Mouse (Mus musculus) stomach, embryonic 14.5 days (tissue): Measurements from ENCODE around the gene Mfsd2b. TPM values are rescaled to one million over a fixed set of nuclear protein-coding genes. Genes with fewer than 3 reads are reported as not detected.
A peak's percentile ranks its signal among the peaks of the same experiment; 100 is the strongest.

Experiments
- ATAC-seq: fragments of 200-750 bp; cut with Nextera tagmentation; 2 replicates; pipeline ENCODE4 v1.8.0; 2017; ENCODE audit warnings: low read depth, moderate TSS enrichment; ENCODE audit not compliant: insufficient number of reproducible peaks, insufficient read depth, low FRiP score
- H3K27ac ChIP-seq: fragments of 300-500 bp; sonication (generic); 2 replicates; pipeline ENCODE4 v1.5.1; 2014; ENCODE audit warnings: mild to moderate bottlenecking, low read length, moderate library complexity, mixed read lengths
- H3K27me3 ChIP-seq: fragments of 300-500 bp; sonication (generic); 2 replicates; pipeline ENCODE4 v1.6.1; 2014; ENCODE audit warnings: low read length, control low read depth, mixed read lengths; ENCODE audit not compliant: control insufficient read depth, insufficient read depth
- H3K36me3 ChIP-seq: fragments of 300-500 bp; sonication (generic); 2 replicates; pipeline ENCODE4 v1.6.1; 2014; ENCODE audit warnings: mild to moderate bottlenecking, control low read depth, low read length, moderate library complexity, mixed read lengths; ENCODE audit not compliant: control insufficient read depth, insufficient read depth
- H3K4me1 ChIP-seq: fragments of 300-500 bp; sonication (generic); 2 replicates; pipeline ENCODE4 v1.6.1; 2014; ENCODE audit warnings: low read length, control low read depth, mixed read lengths; ENCODE audit not compliant: control insufficient read depth, insufficient read depth
- H3K4me2 ChIP-seq: fragments of 300-500 bp; sonication (generic); replicated peaks from 2 replicates; pipeline ENCODE4 v1.6.1; 2014; ENCODE audit warnings: low read depth, low read length, control low read depth
- H3K4me3 ChIP-seq: fragments of 300-500 bp; sonication (generic); 2 replicates; pipeline ENCODE4 v1.5.1; 2014; ENCODE audit warnings: low read depth, low read length, control low read depth
- H3K9ac ChIP-seq: fragments of 300-500 bp; sonication (generic); replicated peaks from 2 replicates; pipeline ENCODE4 v1.6.1; 2014; ENCODE audit warnings: low read depth, mild to moderate bottlenecking, control low read depth, low read length, moderate library complexity, mixed read lengths
- H3K9me3 ChIP-seq: fragments of 300-500 bp; sonication (generic); 2 replicates; pipeline ENCODE4 v1.6.1; 2016; ENCODE audit warnings: low read depth, low read length, control low read depth; ENCODE audit not compliant: control insufficient read depth
- WGBS: fragments of 180-500 bp; shearing (Covaris S2); extraction: QIAGEN DNeasy Blood & Tissue Kit; methylation state at CpG from one replicate; pipeline ENCODE4 v1.1.7; 2014; 5-methylcytosine and 5-hydroxymethylcytosine counted together
- polyA plus RNA-seq: library from polyadenylated mRNA; unstranded; fragments of >200 nt; fragmentation: Nextera tagmentation; extraction: Ambion mirVana; gene quantifications from 2 replicates; pipeline ENCODE4 v1.2.1, GENCODE M21; 2014

Gene Mfsd2b
- polyA plus RNA-seq, 1 experiment from 2014 or later, result 0.80 TPM

DNA sequence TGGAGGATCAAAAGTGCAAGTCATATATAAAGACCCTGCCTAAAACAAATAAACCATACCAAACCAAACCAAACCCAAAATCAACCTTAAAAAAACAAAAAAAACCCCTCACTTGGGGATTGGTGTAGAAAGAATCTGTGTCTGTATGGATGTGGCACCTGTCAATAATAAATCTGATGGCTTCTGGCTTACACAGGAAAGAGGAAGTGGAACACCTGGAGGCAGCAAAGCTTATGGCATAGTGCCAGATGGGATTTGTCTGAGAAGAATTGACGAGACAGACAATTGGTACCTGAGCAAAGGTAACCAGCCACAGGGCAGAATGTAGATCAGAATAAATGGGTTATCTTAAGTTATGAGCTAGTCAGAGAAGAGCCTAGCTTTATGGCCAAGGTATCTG lies 10.9 kb upstream of the Mfsd2b start:
- 45% methylated on average over 1 of the region's 1 CpGs for WGBS
- no peak overlapping the region for H3K4me3 ChIP-seq

DNA sequence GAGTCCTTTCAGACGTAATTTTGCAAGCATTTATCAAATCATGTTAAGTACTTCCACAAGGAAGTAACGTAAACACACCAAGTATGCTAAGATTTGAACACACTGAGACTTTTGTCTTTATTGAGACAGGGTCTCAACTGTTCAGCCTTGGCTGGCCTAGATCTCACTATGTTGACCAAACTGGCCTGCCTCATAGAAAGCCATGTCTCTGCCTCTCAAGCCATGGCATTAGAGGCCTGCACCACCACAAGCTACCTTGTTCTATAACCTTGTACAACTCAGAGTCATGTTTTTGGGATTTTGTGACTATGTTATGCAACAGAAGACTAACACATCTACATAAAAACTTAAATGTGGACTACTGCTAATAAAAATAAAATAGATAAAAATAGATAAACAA lies 7.9 kb upstream of the Mfsd2b start:
- no peak overlapping the region for H3K4me3 ChIP-seq
- ATAC-seq, result no peak
- no peaks in the 10 kb centered on the region for H3K9me3 ChIP-seq
- WGBS, result 47% methylated on average over 2 of the region's 2 CpGs
- no peak overlapping the region for H3K4me2 ChIP-seq
- no peaks in the 10 kb centered on the region for H3K27me3 ChIP-seq
- peaks cover 3% of the 10 kb centered on the region; the same call in 1 of the 2 replicates for H3K36me3 ChIP-seq
- no peak overlapping the region for H3K27ac ChIP-seq
- no peak overlapping the region for H3K9ac ChIP-seq
- no peaks in the 10 kb centered on the region for H3K4me1 ChIP-seq

More for the DNA sequence above, 10.9 kb upstream of the Mfsd2b start:
- Histone ChIP-seq H3K27ac (no peak overlapping the region), H3K36me3 (no peaks in the 10 kb centered on the region), H3K9me3 (no peaks in the 10 kb centered on the region), H3K9ac (no peak overlapping the region), H3K27me3 (no peaks in the 10 kb centered on the region), H3K4me2 (no peak overlapping the region), H3K4me1 (no peaks in the 10 kb centered on the region)
- ATAC-seq, result no peak

DNA sequence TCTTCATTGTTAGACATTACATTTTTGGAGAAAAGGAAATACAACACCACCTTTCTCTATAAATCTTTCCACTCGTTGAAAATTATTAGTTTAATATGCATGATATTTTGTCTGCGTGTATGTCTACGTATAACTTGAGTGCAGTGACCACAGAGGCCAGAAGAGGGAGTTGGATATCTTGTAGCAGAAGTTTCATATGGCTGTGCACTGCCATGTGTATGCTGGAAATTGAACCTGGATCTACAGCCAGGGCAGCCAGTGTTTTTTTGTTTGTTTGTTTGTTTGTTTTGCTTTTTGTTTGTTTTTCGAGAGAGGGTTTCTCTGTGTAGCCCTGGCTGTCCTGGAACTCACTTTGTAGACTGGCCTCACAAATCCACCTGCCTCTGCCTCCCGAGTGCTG lies 4.9 kb upstream of the Mfsd2b start:
- no peak overlapping the region for H3K27ac ChIP-seq
- ATAC-seq, result no peak
- H3K27me3 ChIP-seq, result no peaks in the 10 kb centered on the region
- H3K36me3 ChIP-seq, result peaks cover 3% of the 10 kb centered on the region; the same call in 1 of the 2 replicates
- no peak overlapping the region for H3K4me3 ChIP-seq
- 93% methylated on average over 5 of the region's 5 CpGs for WGBS
- no peaks in the 10 kb centered on the region for H3K9me3 ChIP-seq
- H3K4me2 ChIP-seq, result no peak overlapping the region
- peaks cover 3% of the 10 kb centered on the region; the same call in 1 of the 2 replicates for H3K4me1 ChIP-seq
- H3K9ac ChIP-seq, result no peak overlapping the region

DNA sequence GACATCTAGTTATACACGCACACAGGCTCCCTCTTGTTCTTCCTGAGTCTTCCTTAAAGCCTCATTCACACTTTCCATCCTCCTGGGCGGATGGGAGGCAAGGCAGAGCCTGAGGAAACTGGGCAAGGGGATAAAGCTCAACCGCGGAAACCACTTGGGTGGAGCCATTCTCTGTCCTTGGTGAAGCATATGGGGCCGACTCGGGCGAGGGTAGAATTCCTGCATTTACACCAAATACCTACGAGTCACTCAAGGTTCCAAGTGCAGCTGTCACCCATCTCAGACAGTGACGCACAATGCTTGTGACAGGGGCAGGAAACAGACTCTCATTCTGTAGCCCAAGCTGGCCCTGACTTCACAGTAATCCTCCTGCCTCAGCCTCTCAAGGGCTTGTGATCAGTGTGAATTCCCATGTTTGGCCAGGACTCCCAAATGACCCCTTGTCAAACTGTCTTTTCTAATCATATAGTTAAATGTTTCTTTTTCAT lies 4.2 kb upstream of the Mfsd2b start:
- Histone ChIP-seq H3K4me3 (no peak overlapping the region), H3K9ac (no peak overlapping the region), H3K36me3 (peaks cover 3% of the 10 kb centered on the region; the same call in 1 of the 2 replicates), H3K9me3 (no peaks in the 10 kb centered on the region), H3K27me3 (no peaks in the 10 kb centered on the region), H3K4me1 (peaks cover 3% of the 10 kb centered on the region; the same call in 1 of the 2 replicates), H3K27ac (no peak overlapping the region), H3K4me2 (no peak overlapping the region)
- 82% methylated on average over 9 of the region's 9 CpGs for WGBS
- ATAC-seq, result no peak

DNA sequence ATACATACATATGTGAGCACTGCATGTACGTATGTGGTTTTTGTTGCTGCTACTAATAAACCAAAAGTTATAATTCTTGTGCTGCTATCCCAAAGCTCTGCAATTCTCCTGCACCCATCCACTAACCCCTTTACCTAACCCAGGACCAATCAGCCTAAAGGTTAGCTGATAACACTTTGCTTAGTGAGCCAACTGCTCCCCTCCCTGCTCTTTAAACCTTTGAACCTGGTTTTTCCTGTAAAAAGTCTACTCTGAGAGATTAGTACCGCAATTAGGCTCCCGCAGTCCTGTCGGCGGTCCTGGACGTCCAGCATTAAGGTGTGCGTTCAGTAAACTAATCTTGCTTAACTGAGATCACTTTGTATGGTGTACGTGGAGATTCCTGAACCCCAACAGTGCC lies 1.5 kb upstream of the Mfsd2b start:
- H3K27me3 ChIP-seq, result no peaks in the 10 kb centered on the region
- H3K9me3 ChIP-seq, result no peaks in the 10 kb centered on the region
- peaks cover 3% of the 10 kb centered on the region; the same call in 1 of the 2 replicates for H3K4me1 ChIP-seq
- no peak overlapping the region for H3K4me3 ChIP-seq
- no peak overlapping the region for H3K9ac ChIP-seq
- no peak for ATAC-seq
- H3K4me2 ChIP-seq, result no peak overlapping the region
- 75% methylated on average over 8 of the region's 8 CpGs for WGBS
- peaks cover 3% of the 10 kb centered on the region; the same call in 1 of the 2 replicates for H3K36me3 ChIP-seq
- no peak overlapping the region for H3K27ac ChIP-seq

DNA sequence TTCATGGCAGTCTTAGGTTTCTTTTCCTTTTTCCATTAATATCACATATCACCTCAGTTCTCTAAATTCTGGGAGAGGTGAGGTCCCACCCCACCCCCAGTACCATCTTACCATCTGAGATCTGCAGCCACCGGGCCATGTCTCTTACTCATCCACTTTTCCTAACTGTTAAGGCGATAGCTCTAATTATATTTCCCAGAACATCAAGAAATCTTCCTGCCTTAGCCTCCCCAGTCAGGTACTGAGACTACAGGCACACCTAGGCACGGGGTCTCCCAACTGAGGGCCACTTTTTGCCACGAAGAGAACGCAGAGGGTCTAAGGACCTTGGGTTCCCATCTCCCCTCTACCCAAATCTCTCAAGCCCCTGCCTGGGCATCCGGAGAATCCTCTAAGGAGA lies 628 bp downstream of the Mfsd2b start:
- no peak overlapping the region for H3K9ac ChIP-seq
- no peak overlapping the region for H3K27ac ChIP-seq
- WGBS, result 79% methylated on average over 6 of the region's 6 CpGs
- H3K27me3 ChIP-seq, result no peaks in the 10 kb centered on the region
- H3K4me3 ChIP-seq, result no peak overlapping the region
- ATAC-seq, result no peak
- peaks cover 8% of the 10 kb centered on the region; the same call in 1 of the 2 replicates for H3K4me1 ChIP-seq
- H3K9me3 ChIP-seq, result no peaks in the 10 kb centered on the region
- no peaks in the 10 kb centered on the region for H3K36me3 ChIP-seq
- peak overlapping the region; percentile 76; the same call in 1 of the 2 replicates for H3K4me2 ChIP-seq

DNA sequence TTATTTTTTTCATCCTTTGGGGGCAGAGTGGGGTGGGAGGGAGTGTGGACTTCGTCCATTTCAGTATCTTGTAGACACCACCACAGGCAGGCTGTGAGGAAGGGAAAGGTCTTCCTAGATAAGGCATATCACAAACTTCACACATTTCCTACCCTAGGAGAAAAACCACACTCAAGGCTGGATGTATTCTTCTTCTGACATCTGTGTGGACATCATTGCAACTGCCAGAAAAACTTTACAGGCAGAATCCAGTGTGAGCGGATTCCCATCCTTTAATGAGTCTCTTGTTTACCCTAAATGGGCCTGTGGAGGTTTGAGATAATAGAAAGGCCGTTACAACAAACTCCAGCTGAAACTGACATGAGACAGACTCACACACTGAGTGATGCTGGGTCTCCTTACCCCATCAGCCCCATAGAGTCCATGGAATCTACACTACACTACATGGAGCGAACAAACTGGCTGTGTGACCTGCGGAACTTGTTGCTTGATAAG lies 1.1 kb downstream of the Mfsd2b start:
- Histone ChIP-seq H3K9me3 (no peaks in the 10 kb centered on the region), H3K36me3 (no peaks in the 10 kb centered on the region), H3K27ac (no peak overlapping the region), H3K27me3 (no peaks in the 10 kb centered on the region), H3K4me1 (peaks cover 10% of the 10 kb centered on the region; the same call in 1 of the 2 replicates), H3K4me3 (no peak overlapping the region), H3K9ac (no peak overlapping the region), H3K4me2 (no peak overlapping the region)
- ATAC-seq, result peak; percentile 28; the same call in 1 of the 2 replicates
- WGBS, result 68% methylated on average over 5 of the region's 5 CpGs

DNA sequence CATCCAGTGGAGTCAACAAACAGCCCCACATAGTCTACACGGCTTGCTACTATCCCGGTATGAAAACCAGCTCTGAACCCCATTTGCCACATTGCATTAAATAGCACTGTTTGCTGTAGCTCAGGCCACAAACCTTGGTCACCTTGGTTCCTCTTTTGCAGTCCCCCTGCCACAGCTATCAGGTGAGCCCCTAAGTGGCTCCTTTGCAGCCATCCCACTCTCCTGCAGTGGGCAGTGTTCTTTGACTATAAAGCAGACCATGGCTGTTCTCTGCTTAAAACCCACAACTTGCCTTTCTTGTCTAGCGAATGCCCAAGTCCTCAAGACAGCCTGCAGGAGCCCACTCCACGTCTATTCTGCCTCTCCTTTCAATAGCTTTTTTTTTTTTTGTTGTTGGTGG lies 1.9 kb downstream of the Mfsd2b start:
- H3K9me3 ChIP-seq, result no peaks in the 10 kb centered on the region
- H3K27me3 ChIP-seq, result no peaks in the 10 kb centered on the region
- no peaks in the 10 kb centered on the region for H3K36me3 ChIP-seq
- H3K4me1 ChIP-seq, result peaks cover 11% of the 10 kb centered on the region; the same call in 1 of the 2 replicates
- WGBS, result 64% methylated on average over 4 of the region's 4 CpGs
- H3K9ac ChIP-seq, result no peak overlapping the region
- no peak for ATAC-seq
- no peak overlapping the region for H3K4me2 ChIP-seq
- H3K27ac ChIP-seq, result no peak overlapping the region
- H3K4me3 ChIP-seq, result no peak overlapping the region

DNA sequence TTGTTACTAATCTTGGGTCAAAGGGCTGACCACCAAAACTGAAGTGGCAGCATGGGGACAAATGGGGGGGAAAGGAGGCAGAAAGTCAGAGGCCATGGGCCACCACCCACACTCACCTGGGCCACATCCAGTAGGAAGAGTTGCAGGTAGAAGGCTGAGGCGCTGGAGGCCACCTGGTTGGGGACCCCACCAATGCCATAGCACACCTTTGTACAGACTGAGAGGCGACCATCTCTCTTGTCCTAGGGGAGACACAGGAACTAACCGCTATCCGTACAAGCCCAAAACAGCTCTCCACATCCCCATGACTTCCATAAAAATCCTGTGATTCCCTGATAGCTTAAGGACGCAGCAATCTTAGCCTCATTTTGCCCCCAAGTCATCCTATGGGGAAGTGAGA lies 2.9 kb downstream of the Mfsd2b start:
- H3K27me3 ChIP-seq, result no peaks in the 10 kb centered on the region
- no peak overlapping the region for H3K4me2 ChIP-seq
- H3K4me1 ChIP-seq, result peaks cover 11% of the 10 kb centered on the region; the same call in 1 of the 2 replicates
- H3K4me3 ChIP-seq, result no peak overlapping the region
- no peak overlapping the region for H3K9ac ChIP-seq
- no peaks in the 10 kb centered on the region for H3K36me3 ChIP-seq
- H3K9me3 ChIP-seq, result no peaks in the 10 kb centered on the region
- ATAC-seq, result no peak
- H3K27ac ChIP-seq, result no peak overlapping the region
- 87% methylated on average over 5 of the region's 5 CpGs for WGBS
